Mouse (Mus musculus): Measurements from ENCODE around the gene AA986860. TPM values are rescaled to one million over a fixed set of nuclear protein-coding genes. Genes with fewer than 3 reads are reported as not detected.

AA986860 gene
- total RNA-seq, 1 experiment = 1.1 TPM

GRCm38 (mm10) chr1:130789512-130790451 lies 58.0 kb downstream of the AA986860 start:
- H3K4me3 ChIP-seq (ENCODE audit: insufficient read depth in 1 of 2, low read depth in 1 of 2, low read length in 2 of 2, poor library complexity in 1 of 2, severe bottlenecking in 1 of 2) = no peak overlapping the region
- DNase-seq (ENCODE audit: low read depth, low spot score) = no peak
- in situ Hi-C loops (cut with MboI; ENCODE audit: low sequenced_read_pairs in 2 of 2, unreplicated experiment in 2 of 2) = no loop called here
- TF ChIP-seq ZC3H11A (IDR thresholded peaks at IDR 0.05; ENCODE audit: borderline replicate concordance, low read depth, low read length) = no peak
- TF ChIP-seq ZNF384 (IDR thresholded peaks at IDR 0.05; ENCODE audit: low read depth, low read length) = no peak
- no peak for TF ChIP-seq HCFC1 (IDR thresholded peaks at IDR 0.05; ENCODE audit: borderline replicate concordance, insufficient read depth, low read length)
- no peak for TF ChIP-seq CHD2 (IDR thresholded peaks at IDR 0.05; ENCODE audit: low read depth, low read length)
- no peak for TF ChIP-seq MAFK (IDR thresholded peaks at IDR 0.05; ENCODE audit: insufficient read depth, low read depth, low read length)
- no peaks in the 10 kb centered on the region for H3K4me1 ChIP-seq (ENCODE audit: control insufficient read depth in 2 of 2, insufficient read depth in 2 of 2, low read length in 2 of 2, poor library complexity in 1 of 2)
- no peaks in the 10 kb centered on the region for H3K36me3 ChIP-seq (ENCODE audit: control insufficient read depth, insufficient read depth, low read length, poor library complexity, severe bottlenecking)
- H3K9ac ChIP-seq (ENCODE audit: insufficient read depth, low read depth, low read length, poor library complexity, severe bottlenecking) = no peak overlapping the region
- H3K9me3 ChIP-seq (ENCODE audit: control insufficient read depth, insufficient read depth, low read depth, low read length) = no peaks in the 10 kb centered on the region
- H3K27ac ChIP-seq (ENCODE audit: insufficient read depth, low read depth, low read length, poor library complexity, severe bottlenecking) = no peak overlapping the region

Other genes with a start within 250 kb of the AA986860 start
- not detected in 2 replicates for gene Zp3r, start 102.4 kb upstream of the AA986860 start, total RNA-seq (2012; rRNA removed)
- gene C4bp, start 70.3 kb upstream of the AA986860 start, total RNA-seq (2012; rRNA removed) = not detected in 2 replicates
- 0.18 TPM in 1 of 2 replicates, not detected in the other for gene Gm29427, start 16.2 kb upstream of the AA986860 start, total RNA-seq (2012; rRNA removed)
- gene Yod1, start 14.6 kb upstream of the AA986860 start, total RNA-seq (2012; rRNA removed) = 3.6 and 4.5 TPM in 2 replicates
- 10.0 and 12.1 TPM in 2 replicates for gene Pfkfb2, start 2.7 kb upstream of the AA986860 start, total RNA-seq (2012; rRNA removed)
- gene Fcamr, start 68.9 kb downstream of the AA986860 start, total RNA-seq (2012; rRNA removed) = 0.09 and 0.11 TPM in 2 replicates
- 0.04 TPM in 1 of 2 replicates, not detected in the other for gene Pigr, start 94.7 kb downstream of the AA986860 start, total RNA-seq (2012; rRNA removed)
- not detected in 2 replicates for gene Fcmr, start 133.7 kb downstream of the AA986860 start, total RNA-seq (2012; rRNA removed)
- 0.48 and 1.9 TPM in 2 replicates for gene Il24, start 155.5 kb downstream of the AA986860 start, total RNA-seq (2012; rRNA removed)
- gene Il20, start 179.5 kb downstream of the AA986860 start, total RNA-seq (2012; rRNA removed) = not detected in 2 replicates
- gene Il19, start 208.1 kb downstream of the AA986860 start, total RNA-seq (2012; rRNA removed) = 0.36 TPM in 1 of 2 replicates, not detected in the other